Mouse (Mus musculus) lung, postnatal 0 days (tissue): ENCODE data around the gene Vgll4. TPM values are rescaled to one million over a fixed set of nuclear protein-coding genes. Genes with fewer than 3 reads are reported as not detected.

Experiments
- ATAC-seq: fragments of 200-750 bp; cut with Nextera tagmentation; 2 replicates; pipeline ENCODE4 v1.8.0; 2017; ENCODE audit warnings: moderate library complexity
- DNase-seq: peaks from one replicate; pipeline ENCODE4 v3.0.0-alpha.2; 2016; ENCODE audit warnings: low spot score
- H3K27ac ChIP-seq: fragments of 300-500 bp; sonication (generic); 2 replicates; pipeline ENCODE4 v1.5.1; 2014; ENCODE audit warnings: antibody characterized with exemption, mild to moderate bottlenecking, low read length, mixed read lengths
- H3K27me3 ChIP-seq: fragments of 300-500 bp; sonication (generic); replicated peaks from 2 replicates; pipeline ENCODE4 v1.6.1; 2014; ENCODE audit warnings: low read length, mixed read lengths; ENCODE audit not compliant: insufficient read depth
- H3K36me3 ChIP-seq: fragments of 300-500 bp; sonication (generic); 2 replicates; pipeline ENCODE4 v1.6.1; 2014; ENCODE audit warnings: low read length, mixed read lengths; ENCODE audit not compliant: insufficient read depth
- H3K4me1 ChIP-seq: fragments of 300-500 bp; sonication (generic); 2 replicates; pipeline ENCODE4 v1.6.1; 2014; ENCODE audit warnings: antibody characterized with exemption, low read depth, low read length, mixed read lengths; ENCODE audit not compliant: insufficient read depth
- H3K4me2 ChIP-seq: fragments of 300-500 bp; sonication (generic); replicated peaks from 2 replicates; pipeline ENCODE4 v1.6.1; 2014; ENCODE audit warnings: low read depth, mild to moderate bottlenecking, low read length, moderate library complexity, mixed read lengths
- H3K4me3 ChIP-seq: fragments of 300-500 bp; sonication (generic); 2 replicates; pipeline ENCODE4 v1.5.1; 2014; ENCODE audit warnings: low read depth, low read length
- H3K9ac ChIP-seq: fragments of 300-500 bp; sonication (generic); replicated peaks from 2 replicates; pipeline ENCODE4 v1.6.1; 2014; ENCODE audit warnings: low read depth, mild to moderate bottlenecking
- H3K9me3 ChIP-seq: fragments of 300-500 bp; sonication (generic); 2 replicates; pipeline ENCODE4 v1.6.1; 2016; ENCODE audit warnings: low read length, mixed read lengths
- CTCF ChIP-seq: IDR thresholded peaks from 2 replicates; pipeline ENCODE4 v1.5.1; 2016; ENCODE audit warnings: antibody characterized with exemption, mild to moderate bottlenecking
- EP300 ChIP-seq: IDR thresholded peaks from 2 replicates; pipeline ENCODE4 v1.6.1; 2016; ENCODE audit warnings: antibody characterized with exemption, mild to moderate bottlenecking, control low read depth
- WGBS: fragments of 180-500 bp; shearing (Covaris S2); extraction: QIAGEN DNeasy Blood & Tissue Kit; methylation state at CpG from one replicate; pipeline ENCODE4 v1.1.7; 2014; 5-methylcytosine and 5-hydroxymethylcytosine counted together
- polyA plus RNA-seq: library from polyadenylated mRNA; unstranded; fragments of >200 nt; fragmentation: Nextera tagmentation; extraction: Ambion mirVana; gene quantifications from 2 replicates; pipeline ENCODE4 v1.2.1, GENCODE M21; 2015

The Vgll4 gene
- polyA plus RNA-seq, 1 experiment from 2014 or later = 104 TPM

GRCm38 (mm10) chr6:114833058-114833685 is 136.6 kb downstream of the Vgll4 start:
- Histone ChIP-seq H3K9ac (no peak overlapping the region), H3K9me3 (no peaks in the 10 kb centered on the region), H3K27ac (no peak overlapping the region), H3K36me3 (no peaks in the 10 kb centered on the region), H3K27me3 (no peaks in the 10 kb centered on the region), H3K4me2 (no peak overlapping the region), H3K4me1 (peaks cover 5% of the 10 kb centered on the region; the same call in 1 of the 2 replicates), H3K4me3 (no peak overlapping the region)
- WGBS = 77% methylated on average over 9 of the region's 9 CpGs
- ATAC-seq (no peak), DNase-seq (no peak)
- TF ChIP-seq CTCF (no peak), EP300 (no peak)

- 85% methylated on average over 3 of the region's 3 CpGs for WGBS
- Histone ChIP-seq H3K36me3 (no peaks in the 10 kb centered on the region), H3K27me3 (no peaks in the 10 kb centered on the region), H3K4me3 (no peak overlapping the region), H3K9me3 (no peaks in the 10 kb centered on the region), H3K4me2 (no peak overlapping the region), H3K9ac (no peak overlapping the region), H3K4me1 (peaks cover 5% of the 10 kb centered on the region; the same call in 1 of the 2 replicates), H3K27ac (no peak overlapping the region)
- ATAC-seq = no peak
- no peak for DNase-seq
- TF ChIP-seq CTCF = no peak
- TF ChIP-seq EP300 = no peak
Measured at GRCm38 (mm10) chr6:114831807-114832206, 138.0 kb downstream of the Vgll4 start.

- Histone ChIP-seq H3K27me3 (no peaks in the 10 kb centered on the region), H3K4me1 (peaks cover 5% of the 10 kb centered on the region; the same call in 1 of the 2 replicates), H3K9me3 (no peaks in the 10 kb centered on the region), H3K4me2 (no peak overlapping the region), H3K4me3 (no peak overlapping the region), H3K36me3 (no peaks in the 10 kb centered on the region), H3K27ac (no peak overlapping the region), H3K9ac (no peak overlapping the region)
- WGBS = 75% methylated on average over 9 of the region's 9 CpGs
- TF ChIP-seq EP300 (no peak), CTCF (no peak)
- DNase-seq = no peak
- ATAC-seq = no peak
Measured at GRCm38 (mm10) chr6:114829660-114830438, 139.9 kb downstream of the Vgll4 start.

GRCm38 (mm10) chr6:114826889-114827288 is 142.9 kb downstream of the Vgll4 start:
- H3K36me3 ChIP-seq = no peaks in the 10 kb centered on the region
- no peak overlapping the region for H3K4me2 ChIP-seq
- no peaks in the 10 kb centered on the region for H3K4me1 ChIP-seq
- 90% methylated on average over 2 of the region's 2 CpGs for WGBS
- H3K4me3 ChIP-seq = no peak overlapping the region
- no peaks in the 10 kb centered on the region for H3K9me3 ChIP-seq
- no peaks in the 10 kb centered on the region for H3K27me3 ChIP-seq
- ATAC-seq (no peak), DNase-seq (no peak)
- TF ChIP-seq CTCF (peak; percentile 30), EP300 (no peak)
- no peak overlapping the region for H3K9ac ChIP-seq
- no peak overlapping the region for H3K27ac ChIP-seq

DNA sequence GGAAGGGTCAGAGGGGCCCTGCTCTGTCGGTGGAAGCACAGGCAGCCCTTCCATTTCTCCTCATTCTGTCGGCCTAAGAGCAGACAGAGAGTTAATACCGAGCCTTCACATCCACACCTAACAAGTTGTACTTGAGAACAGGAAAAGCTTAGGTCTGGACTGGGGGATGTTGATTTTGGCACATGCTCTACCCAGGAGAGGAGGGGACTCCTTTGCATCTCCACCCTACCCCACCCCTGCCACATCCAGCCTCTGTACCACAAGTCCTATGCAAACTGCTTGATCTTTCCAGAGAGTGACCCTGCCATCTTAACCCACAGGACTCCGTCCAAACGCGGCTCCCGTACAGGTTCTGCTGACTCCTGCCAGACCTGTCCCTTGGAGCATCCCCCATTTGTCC is 148.1 kb downstream of the Vgll4 start:
- H3K4me3 ChIP-seq = no peak overlapping the region
- H3K27me3 ChIP-seq = no peaks in the 10 kb centered on the region
- DNase-seq (peak; percentile 73), ATAC-seq (peak; percentile 60)
- no peaks in the 10 kb centered on the region for H3K9me3 ChIP-seq
- H3K36me3 ChIP-seq = no peaks in the 10 kb centered on the region
- WGBS = 64% methylated on average over 7 of the region's 7 CpGs
- no peak overlapping the region for H3K4me2 ChIP-seq
- H3K4me1 ChIP-seq = peaks cover 9% of the 10 kb centered on the region; the same call in 1 of the 2 replicates
- no peak overlapping the region for H3K27ac ChIP-seq
- TF ChIP-seq CTCF (no peak), EP300 (0 out of 2 replicates have a peak, but pooled peaks have one; percentile 28)
- no peak overlapping the region for H3K9ac ChIP-seq

DNA sequence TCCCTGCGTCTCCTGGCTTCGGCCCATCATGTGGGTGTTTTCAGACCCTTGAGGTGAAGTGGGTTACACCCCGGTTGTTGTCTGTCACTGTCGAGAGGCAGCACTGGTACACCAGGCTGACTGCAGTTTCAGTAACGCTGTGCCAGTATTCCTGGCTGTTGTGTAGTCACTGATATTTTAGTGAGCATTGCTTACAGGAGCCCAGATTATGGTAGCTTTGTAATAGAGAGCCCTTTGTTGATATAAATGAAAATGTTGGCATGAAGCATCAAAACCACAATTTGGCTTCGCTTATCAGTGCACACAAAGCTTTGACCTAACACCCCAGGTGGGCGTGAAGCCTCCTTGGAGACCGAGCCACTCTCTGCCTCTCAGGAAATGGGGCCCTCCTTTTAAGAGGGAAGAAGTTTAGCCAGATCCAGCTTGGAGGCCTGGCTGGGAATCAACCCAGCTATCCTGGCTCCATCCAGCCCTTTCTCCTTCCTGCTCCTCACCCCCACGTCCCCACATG is 149.8 kb downstream of the Vgll4 start:
- Histone ChIP-seq H3K4me2 (no peak overlapping the region), H3K4me1 (peaks cover 9% of the 10 kb centered on the region; the same call in 1 of the 2 replicates), H3K4me3 (no peak overlapping the region), H3K9me3 (no peaks in the 10 kb centered on the region), H3K27ac (peak overlapping the region; percentile 47; the same call in 1 of the 2 replicates), H3K36me3 (no peaks in the 10 kb centered on the region), H3K9ac (no peak overlapping the region), H3K27me3 (no peaks in the 10 kb centered on the region)
- DNase-seq (peak; percentile 66), ATAC-seq (peak; percentile 43)
- 24% methylated on average over 9 of the region's 9 CpGs for WGBS
- TF ChIP-seq CTCF (no peak), EP300 (no peak)
